Mouse (Mus musculus) kidney, adult 9 months (tissue): ENCODE results near the gene Mnt.
A peak's percentile ranks its signal among the peaks of the same experiment; 100 is the strongest.
"Not testable (repeated sequence)": the region's sequence is repeated elsewhere in the genome, so short reads cannot be mapped to it uniquely, and the experiment has no call there.

Experiments used
- DNase-seq: peaks from one replicate; pipeline ENCODE4 v3.0.0; 2022

Mnt gene

GRCm38 (mm10) chr11:74830256-74831161 lies at the start of gene Mnt:
TSS of gene Mnt (plus strand) at chr11:74830920.
- peak; percentile 100 for DNase-seq

GRCm38 (mm10) chr11:74792874-74793273 lies 37.8 kb upstream of the Mnt start:
- peak; percentile 49 for DNase-seq

- no peak for DNase-seq
Observed at GRCm38 (mm10) chr11:74800658-74801057, 30.1 kb upstream of the Mnt start.

- no peak for DNase-seq
Observed at GRCm38 (mm10) chr11:74804081-74804627, 26.6 kb upstream of the Mnt start.

GRCm38 (mm10) chr11:74807246-74807882 lies 23.4 kb upstream of the Mnt start:
- DNase-seq: no peak

GRCm38 (mm10) chr11:74808251-74808853 lies 22.4 kb upstream of the Mnt start:
- no peak for DNase-seq

GRCm38 (mm10) chr11:74810134-74810533 lies 20.6 kb upstream of the Mnt start:
- no peak for DNase-seq

- DNase-seq: not testable (repeated sequence)
Observed at GRCm38 (mm10) chr11:74811027-74811426, 19.7 kb upstream of the Mnt start.

- DNase-seq: no peak
Observed at GRCm38 (mm10) chr11:74811538-74811937, 19.2 kb upstream of the Mnt start.

- DNase-seq: no peak
Observed at GRCm38 (mm10) chr11:74815795-74816194, 14.9 kb upstream of the Mnt start.

GRCm38 (mm10) chr11:74820921-74821320 lies 9.8 kb upstream of the Mnt start:
- DNase-seq: peak; percentile 75

GRCm38 (mm10) chr11:74821463-74821862 lies 9.3 kb upstream of the Mnt start:
- DNase-seq: peak; percentile 69

- DNase-seq: peak; percentile 90
Observed at GRCm38 (mm10) chr11:74822746-74823440, 7.8 kb upstream of the Mnt start.

- DNase-seq: peak; percentile 64
Observed at GRCm38 (mm10) chr11:74826151-74826550, 4.6 kb upstream of the Mnt start.

GRCm38 (mm10) chr11:74826702-74827101 lies 4.0 kb upstream of the Mnt start:
- DNase-seq: peak; percentile 72

GRCm38 (mm10) chr11:74827791-74828403 lies 2.8 kb upstream of the Mnt start:
- peak; percentile 57 for DNase-seq

GRCm38 (mm10) chr11:74828404-74828931 lies 2.3 kb upstream of the Mnt start:
- DNase-seq: peak; percentile 38

GRCm38 (mm10) chr11:74828965-74829550 lies 1.7 kb upstream of the Mnt start:
- peak; percentile 42 for DNase-seq

GRCm38 (mm10) chr11:74829812-74830211 lies 908 bp upstream of the Mnt start:
- DNase-seq: peak; percentile 89

- DNase-seq: peak; percentile 69
Observed at GRCm38 (mm10) chr11:74831191-74831605, 478 bp downstream of the Mnt start.
